Mouse (Mus musculus): Measurements from ENCODE around the gene Slc27a3.
A peak's percentile ranks its signal among the peaks of the same experiment; 100 is the strongest.

Slc27a3 gene

DNA sequence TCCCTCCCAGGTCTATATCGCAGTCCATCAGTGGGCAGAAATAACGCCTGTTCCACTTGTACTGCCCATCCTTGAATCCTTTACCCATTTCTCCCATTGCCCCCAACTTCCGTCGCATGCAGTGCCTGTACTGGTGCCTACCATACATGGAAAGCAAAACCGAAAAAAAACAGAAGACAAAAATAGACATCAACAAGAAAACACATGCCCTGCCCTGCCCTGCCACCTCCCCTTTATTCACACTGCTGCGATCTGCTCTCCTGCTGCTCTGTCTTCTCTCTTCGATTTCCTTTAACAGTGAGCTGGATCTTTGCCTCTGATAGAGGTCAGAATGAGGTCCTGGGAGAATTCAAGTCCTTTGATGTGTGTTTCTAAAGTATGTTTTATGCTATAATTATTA lies 31.8 kb downstream of the Slc27a3 start:
- no peak for DNase-seq (ENCODE audit: extremely low read depth, insufficient read length, low spot score)

DNA sequence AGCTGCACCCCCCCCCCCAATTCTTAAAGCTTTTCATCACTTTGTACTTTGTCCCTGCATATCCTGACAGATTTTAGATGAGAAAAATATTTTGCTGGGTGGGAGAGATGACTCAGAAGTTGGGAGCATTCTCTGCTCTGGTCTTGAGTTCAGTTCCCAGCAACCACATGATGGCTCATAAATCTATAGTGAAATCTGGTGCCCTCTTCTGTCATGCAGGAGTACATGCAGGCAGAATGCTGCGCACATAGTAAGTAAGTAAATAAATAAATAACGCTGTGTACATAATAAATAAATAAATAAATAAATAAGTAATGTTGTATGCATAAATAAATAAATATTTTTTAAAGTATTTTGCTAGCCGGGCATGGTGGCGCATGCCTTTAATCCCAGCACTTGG lies 41.9 kb downstream of the Slc27a3 start:
- DNase-seq (ENCODE audit: extremely low read depth, insufficient read length, low spot score) = no peak

DNA sequence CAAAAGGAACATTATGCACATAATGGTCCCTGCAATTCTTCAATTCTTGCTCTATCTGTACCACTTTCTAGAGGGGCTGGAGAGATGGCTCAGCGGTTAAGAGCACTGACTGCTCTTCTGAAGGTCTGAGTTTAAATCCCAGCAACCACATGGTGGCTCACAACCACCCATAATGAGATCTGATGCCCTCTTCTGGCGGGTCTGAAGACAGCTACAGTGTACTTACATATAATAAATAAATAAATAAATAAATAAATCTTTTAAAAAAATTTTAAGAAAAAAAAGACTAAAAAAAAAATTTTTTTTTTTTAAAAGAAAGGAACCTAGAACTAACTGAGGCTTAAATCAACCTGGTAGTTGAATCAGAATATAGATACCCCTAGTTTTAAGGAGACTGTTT lies 46.9 kb downstream of the Slc27a3 start:
- DNase-seq (ENCODE audit: extremely low read depth, insufficient read length, low spot score) = peak; percentile 40

DNA sequence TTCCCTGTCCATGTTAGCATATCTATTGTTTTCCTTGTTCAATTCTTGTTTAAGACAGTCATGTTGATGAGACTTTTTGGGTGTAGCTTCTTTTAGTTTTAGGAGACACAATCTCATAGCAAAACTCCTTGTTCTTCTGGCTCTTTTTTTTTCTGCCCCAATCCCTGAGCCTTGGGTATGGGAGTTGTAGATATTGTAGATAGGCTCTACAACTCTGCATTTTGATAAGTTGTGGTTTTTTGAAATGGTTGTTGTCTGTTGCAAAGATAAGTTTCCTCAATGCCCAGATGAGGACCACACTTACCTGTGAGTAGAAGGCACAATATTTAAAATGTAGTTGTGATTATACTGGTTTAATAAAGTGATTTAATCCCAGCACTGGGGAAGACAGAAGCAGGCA lies 49.6 kb downstream of the Slc27a3 start:
- no peak for DNase-seq (ENCODE audit: extremely low read depth, insufficient read length, low spot score)

DNA sequence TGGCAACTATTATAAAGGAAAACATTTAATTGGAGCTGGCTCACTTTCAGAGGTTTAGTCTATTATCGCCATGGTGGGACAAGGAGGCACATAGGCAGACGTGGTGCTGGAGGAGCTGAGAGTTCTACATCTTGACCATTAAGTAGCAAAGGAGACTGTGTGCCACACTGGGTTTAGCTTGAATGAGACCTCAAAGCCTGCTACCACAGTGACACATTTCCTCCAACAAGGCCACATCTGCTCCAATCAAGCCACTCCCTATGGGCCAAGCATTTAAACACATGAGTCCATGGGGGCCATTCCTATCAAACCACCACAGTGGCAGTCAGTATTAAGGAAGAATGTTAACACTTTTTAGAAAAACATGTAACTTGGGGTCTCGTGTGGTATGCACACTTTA lies 51.5 kb downstream of the Slc27a3 start:
- DNase-seq (ENCODE audit: extremely low read depth, insufficient read length, low spot score) = no peak

DNA sequence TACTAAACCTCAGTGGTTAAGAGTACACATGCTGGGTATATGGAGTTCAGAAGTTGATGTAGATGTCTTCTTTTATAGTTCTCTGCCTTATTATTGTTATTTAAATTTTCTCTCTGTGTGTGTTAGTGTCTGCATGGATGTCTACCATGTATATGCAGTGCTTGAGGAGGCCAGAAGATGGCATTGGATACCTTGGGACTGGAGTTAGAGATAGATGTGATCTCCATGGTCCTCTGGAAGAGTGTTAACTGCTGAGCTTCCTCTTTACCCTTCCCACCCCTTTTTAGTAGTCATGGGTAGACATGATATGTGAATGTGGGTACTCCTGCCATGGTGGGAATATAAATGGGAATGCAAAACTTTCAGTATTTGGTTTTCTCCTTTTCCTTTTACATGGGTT lies 54.2 kb downstream of the Slc27a3 start:
- DNase-seq (ENCODE audit: extremely low read depth, insufficient read length, low spot score) = no peak
